Mouse (Mus musculus): Measurements from ENCODE around the gene Olfr532. TPM values are rescaled to one million over a fixed set of nuclear protein-coding genes. Genes with fewer than 3 reads are reported as not detected.

The Olfr532 gene
- polyA plus RNA-seq (2012; rRNA removed), result not detected in 2 replicates

GRCm38 (mm10) chr7:140421539-140421938 lies at the start of gene Olfr532:
Gene Olfr532, minus strand, starts transcription at chr7:140421639.

GRCm38 (mm10) chr7:140463070-140463469 lies 41.6 kb upstream of the Olfr532 start, which contains the start of gene Olfr533:
Gene Olfr533, plus strand, starts transcription at chr7:140463370.

GRCm38 (mm10) chr7:140402818-140403217 lies 18.6 kb downstream of the Olfr532 start, which contains the start of gene Olfr531:
Gene Olfr531, minus strand, starts transcription at chr7:140402918.

DNA sequence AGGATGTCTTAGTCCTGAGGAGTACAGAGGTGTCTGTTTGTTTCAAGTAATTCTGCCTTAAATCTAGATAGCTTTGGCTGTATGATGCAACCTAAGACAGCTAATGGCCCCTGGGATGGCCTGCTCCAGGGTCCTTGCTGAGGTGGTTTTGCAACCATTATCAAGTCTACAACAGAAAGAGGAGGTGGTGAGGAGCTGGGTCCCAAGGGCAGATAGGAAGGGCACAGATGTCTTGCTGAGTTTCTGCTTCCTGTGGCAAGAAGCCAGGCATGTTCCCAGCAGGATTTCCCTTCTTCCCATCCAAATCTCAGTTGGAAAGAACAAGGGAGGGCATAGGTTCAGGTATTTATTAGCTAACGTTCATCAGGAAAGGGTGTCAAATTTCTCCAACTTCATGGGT lies 45.2 kb downstream of the Olfr532 start, which contains the start of gene Olfr530:
Gene Olfr530, minus strand, starts transcription at position 101 of the 400 bp plus-strand sequence.

Other genes starting within 250 kb of the Olfr532 start
- not detected in 2 replicates for gene Olfr523, start 248.4 kb downstream of the Olfr532 start, polyA plus RNA-seq (2012; rRNA removed)
- gene Olfr524, start 215.7 kb downstream of the Olfr532 start, polyA plus RNA-seq (2012; rRNA removed), result not detected in 2 replicates
- 0.05 and 0.06 TPM in 2 replicates for gene Cd163l1, start 203.4 kb downstream of the Olfr532 start, polyA plus RNA-seq (2012; rRNA removed)
- 0.01 TPM in 1 of 2 replicates, not detected in the other for gene 5830411N06Rik, start 174.4 kb downstream of the Olfr532 start, polyA plus RNA-seq (2012; rRNA removed)
- not detected in 2 replicates for gene Olfr525, start 100.8 kb downstream of the Olfr532 start, polyA plus RNA-seq (2012; rRNA removed)
- gene Olfr527, start 87.6 kb downstream of the Olfr532 start, polyA plus RNA-seq (2012; rRNA removed), result not detected in 2 replicates
- gene Olfr60, start 60.0 kb downstream of the Olfr532 start, polyA plus RNA-seq (2012; rRNA removed), result not detected in 2 replicates
- not detected in 2 replicates for gene Olfr530, start 45.3 kb downstream of the Olfr532 start, polyA plus RNA-seq (2012; rRNA removed)
- not detected in 2 replicates for gene Olfr531, start 18.7 kb downstream of the Olfr532 start, polyA plus RNA-seq (2012; rRNA removed)
- gene Olfr533, start 41.7 kb upstream of the Olfr532 start, polyA plus RNA-seq (2012; rRNA removed), result not detected in 2 replicates
- gene Olfr535, start 62.6 kb upstream of the Olfr532 start, polyA plus RNA-seq (2012; rRNA removed), result not detected in 2 replicates
- not detected in 2 replicates for gene Olfr536, start 85.8 kb upstream of the Olfr532 start, polyA plus RNA-seq (2012; rRNA removed)
- gene Olfr538, start 146.2 kb upstream of the Olfr532 start, polyA plus RNA-seq (2012; rRNA removed), result not detected in 2 replicates
- not detected in 2 replicates for gene Olfr46, start 179.6 kb upstream of the Olfr532 start, polyA plus RNA-seq (2012; rRNA removed)
- gene Olfr61, start 207.3 kb upstream of the Olfr532 start, polyA plus RNA-seq (2012; rRNA removed), result not detected in 2 replicates
- not detected in 2 replicates for gene Olfr53, start 224.8 kb upstream of the Olfr532 start, polyA plus RNA-seq (2012; rRNA removed)
- not detected in 2 replicates for gene Olfr539, start 238.3 kb upstream of the Olfr532 start, polyA plus RNA-seq (2012; rRNA removed)